ENCODE assay signal across 8 mouse cellular contexts in genomic region chr14:23885539-23885938, GRCm38 (mm10).
A peak's percentile ranks its signal among the peaks of the same experiment; 100 is the strongest.
DNase-seq lines count a peak whose midpoint lies in the region; ATAC-seq lines count a peak whose summit lies in the region.

No protein-coding gene starts in this region.

- peak; percentile 88 for ATAC-seq in frontal cortex, adult (ENCODE audit: low TSS enrichment)

- DNase-seq in kidney, postnatal 4 days: peak; percentile 17 to 39
- DNase-seq in kidney, postnatal 25 days: no peak
- peak; percentile 54 for DNase-seq in heart, postnatal 4 days
- DNase-seq in lung, postnatal 4 days: peak; percentile 26 to 64
- no peak for DNase-seq in spleen, postnatal 4 days (ENCODE audit: low spot score in 2 of 2)
- DNase-seq in embryo, embryonic 10.5 days (ENCODE audit: low spot score): no peak
- no peak for DNase-seq in spleen, adult 18-20 months

Comparison
In these comparisons a context has a peak if more than half of its experiments do, and no peak if none do; other contexts are left out.
1. DNase-seq: peak in kidney, postnatal 4 days (2 of 2), heart, postnatal 4 days (single experiment) and lung, postnatal 4 days (2 of 2); none in kidney, postnatal 25 days (0 of 2), spleen, postnatal 4 days (0 of 2), embryo, embryonic 10.5 days (single experiment) and spleen, adult 18-20 months (0 of 2).